Comparison of ENCODE assay signal across 8 mouse cellular contexts in genomic region chr13:21169657-21170430, GRCm38 (mm10). TPM values are rescaled to one million over a fixed set of nuclear protein-coding genes. Genes with fewer than 3 reads are reported as not detected.
DNase-seq lines count a peak whose midpoint lies in the region; ATAC-seq lines count a peak whose summit lies in the region.

No protein-coding gene starts in this region.

- peak; percentile 90 for DNase-seq in CD4-positive, CD25-positive, alpha-beta regulatory T cell, adult 2 months (ENCODE audit: low read depth, low spot score)
- peak; percentile 89 for DNase-seq in brain, adult 2 months (ENCODE audit: low read depth, low spot score)
- peak; percentile 81 for DNase-seq in liver, embryonic 13.5 days
- DNase-seq in natural killer cell, adult 2 months (ENCODE audit: low spot score in 2 of 2), result peak; percentile 82 to 86
- DNase-seq in splenic B cell, adult 2 months (ENCODE audit: low read depth, low spot score), result peak; percentile 93

- H3K4me3 ChIP-seq in heart, embryonic 11.5 days (ENCODE audit: low read depth, low read length), result peak overlapping the region; percentile 63
- peak overlapping the region; percentile 63 for H3K4me3 ChIP-seq in kidney, embryonic 15.5 days (replicated peaks)
- H3K4me3 ChIP-seq in liver, embryonic 13.5 days (replicated peaks), result peak overlapping the region; percentile 72

- peak overlapping the region; percentile 90 for H3K4me2 ChIP-seq in heart, embryonic 11.5 days
- H3K4me2 ChIP-seq in kidney, embryonic 15.5 days, result peak overlapping the region; percentile 92
- H3K4me2 ChIP-seq in liver, embryonic 13.5 days, result peak overlapping the region; percentile 93

- no peaks in the 10 kb centered on the region for H3K4me1 ChIP-seq in heart, embryonic 11.5 days (ENCODE audit: control insufficient read depth, insufficient read depth, low read length)
- peaks cover 25% of the 10 kb centered on the region for H3K4me1 ChIP-seq in kidney, embryonic 15.5 days
- peaks cover 40% of the 10 kb centered on the region for H3K4me1 ChIP-seq in liver, embryonic 13.5 days (replicated peaks)

- no peaks in the 10 kb centered on the region for H3K27me3 ChIP-seq in heart, embryonic 11.5 days (ENCODE audit: control insufficient read depth, insufficient read depth, low read length)
- H3K27me3 ChIP-seq in kidney, embryonic 15.5 days, result no peaks in the 10 kb centered on the region
- peaks cover 4% of the 10 kb centered on the region for H3K27me3 ChIP-seq in liver, embryonic 13.5 days
- no peaks in the 10 kb centered on the region for H3K27me3 ChIP-seq in splenic B cell, adult 2 months (ENCODE audit: control insufficient read depth, insufficient read depth, low read length, poor library complexity, severe bottlenecking)

- H3K36me3 ChIP-seq in heart, embryonic 11.5 days (ENCODE audit: control insufficient read depth, insufficient read depth, low read length), result no peaks in the 10 kb centered on the region
- H3K36me3 ChIP-seq in kidney, embryonic 15.5 days, result no peaks in the 10 kb centered on the region
- H3K36me3 ChIP-seq in liver, embryonic 13.5 days, result no peaks in the 10 kb centered on the region
- H3K36me3 ChIP-seq in splenic B cell, adult 2 months (ENCODE audit: control insufficient read depth, insufficient read depth, low read length, poor library complexity, severe bottlenecking), result no peaks in the 10 kb centered on the region

- no peak overlapping the region for H3K27ac ChIP-seq in heart, embryonic 11.5 days (ENCODE audit: low read depth, low read length)
- H3K27ac ChIP-seq in kidney, embryonic 15.5 days, result peak overlapping the region; percentile 78
- peak overlapping the region; percentile 70 for H3K27ac ChIP-seq in liver, embryonic 13.5 days

- WGBS in heart, embryonic 11.5 days (ENCODE audit: insufficient replicate concordance), result under 1% methylated on average over 39 of the region's 39 CpGs
- WGBS in kidney, embryonic 15.5 days, result under 1% methylated on average over 39 of the region's 39 CpGs
- under 1% methylated on average over 39 of the region's 39 CpGs for WGBS in liver, embryonic 13.5 days (ENCODE audit: insufficient replicate concordance)

- H3K9ac ChIP-seq in heart, embryonic 11.5 days (ENCODE audit: low read depth, low read length), result peak overlapping the region; percentile 59; the same call in 1 of the 2 replicates
- H3K9ac ChIP-seq in kidney, embryonic 15.5 days, result no peak overlapping the region
- H3K9ac ChIP-seq in liver, embryonic 13.5 days, result peak overlapping the region; percentile 56

- H3K9me3 ChIP-seq in heart, embryonic 11.5 days (replicated peaks; ENCODE audit: control insufficient read depth, low read length), result no peaks in the 10 kb centered on the region
- no peaks in the 10 kb centered on the region for H3K9me3 ChIP-seq in kidney, embryonic 15.5 days (replicated peaks)
- no peaks in the 10 kb centered on the region for H3K9me3 ChIP-seq in liver, embryonic 13.5 days (replicated peaks)

- ATAC-seq in erythroblast, adult 5-6 weeks (replicated peaks; ENCODE audit: low FRiP score, poor library complexity, severe bottlenecking), result peak; percentile 58
- ATAC-seq in heart, embryonic 11.5 days (replicated peaks; ENCODE audit: insufficient number of reproducible peaks, low FRiP score, low TSS enrichment), result peak; percentile 79
- peak; percentile 73 for ATAC-seq in kidney, embryonic 15.5 days (replicated peaks; ENCODE audit: low FRiP score)
- ATAC-seq in liver, embryonic 13.5 days (ENCODE audit: low read depth), result peak; percentile 78

RNA-seq across cellular contexts. Expression of gene Trim27, which starts 9.4 kb away (rescaled TPM):
- total RNA-seq in erythroblast, adult 5-6 weeks (2015; ENCODE audit: low replicate concordance), result 11.9 and 18.4 TPM in 2 replicates
- total RNA-seq in erythroblast, adult 5-6 weeks (2017; ENCODE audit: low replicate concordance), result 37.4 and 42.5 TPM in 2 replicates
- polyA plus RNA-seq in heart, embryonic 11.5 days (2014; fragmentation: Nextera tagmentation; extraction: Ambion mirVana), result 94.9 and 102 TPM in 2 replicates
- 136 and 139 TPM in 2 replicates for polyA plus RNA-seq in kidney, embryonic 15.5 days (2015; fragmentation: Nextera tagmentation; extraction: Ambion mirVana)
- 81.4 and 82.3 TPM in 2 replicates for polyA plus RNA-seq in liver, embryonic 13.5 days (2015; fragmentation: Nextera tagmentation; extraction: Ambion mirVana)

RNA-seq across cellular contexts. Expression of gene Olfr1368, which starts 24.2 kb away (rescaled TPM):
- total RNA-seq in erythroblast, adult 5-6 weeks (2015; ENCODE audit: low replicate concordance), result not detected in 2 replicates
- not detected in 2 replicates for total RNA-seq in erythroblast, adult 5-6 weeks (2017; ENCODE audit: low replicate concordance)
- polyA plus RNA-seq in heart, embryonic 11.5 days (2014; fragmentation: Nextera tagmentation; extraction: Ambion mirVana), result not detected in 2 replicates
- polyA plus RNA-seq in kidney, embryonic 15.5 days (2015; fragmentation: Nextera tagmentation; extraction: Ambion mirVana), result not detected in 2 replicates
- not detected in 2 replicates for polyA plus RNA-seq in liver, embryonic 13.5 days (2015; fragmentation: Nextera tagmentation; extraction: Ambion mirVana)

RNA-seq across cellular contexts. Expression of gene Olfr263, which starts 40.4 kb away (rescaled TPM):
- not detected in 2 replicates for total RNA-seq in erythroblast, adult 5-6 weeks (2015; ENCODE audit: low replicate concordance)
- total RNA-seq in erythroblast, adult 5-6 weeks (2017; ENCODE audit: low replicate concordance), result not detected in 2 replicates
- not detected in 2 replicates for polyA plus RNA-seq in heart, embryonic 11.5 days (2014; fragmentation: Nextera tagmentation; extraction: Ambion mirVana)
- polyA plus RNA-seq in kidney, embryonic 15.5 days (2015; fragmentation: Nextera tagmentation; extraction: Ambion mirVana), result not detected in 2 replicates
- polyA plus RNA-seq in liver, embryonic 13.5 days (2015; fragmentation: Nextera tagmentation; extraction: Ambion mirVana), result not detected in 2 replicates

RNA-seq across cellular contexts. Expression of gene Olfr1369-ps1, which starts 58.6 kb away (rescaled TPM):
- total RNA-seq in erythroblast, adult 5-6 weeks (2015; ENCODE audit: low replicate concordance), result not detected in 2 replicates
- not detected in 2 replicates for total RNA-seq in erythroblast, adult 5-6 weeks (2017; ENCODE audit: low replicate concordance)
- polyA plus RNA-seq in heart, embryonic 11.5 days (2014; fragmentation: Nextera tagmentation; extraction: Ambion mirVana), result 0.06 TPM in 1 of 2 replicates, not detected in the other
- 0.05 TPM in 1 of 2 replicates, not detected in the other for polyA plus RNA-seq in kidney, embryonic 15.5 days (2015; fragmentation: Nextera tagmentation; extraction: Ambion mirVana)
- 0.02 and 0.07 TPM in 2 replicates for polyA plus RNA-seq in liver, embryonic 13.5 days (2015; fragmentation: Nextera tagmentation; extraction: Ambion mirVana)
